Mouse (Mus musculus): ENCODE results near the gene Krt35.
A peak's percentile ranks its signal among the peaks of the same experiment; 100 is the strongest.

DNA sequence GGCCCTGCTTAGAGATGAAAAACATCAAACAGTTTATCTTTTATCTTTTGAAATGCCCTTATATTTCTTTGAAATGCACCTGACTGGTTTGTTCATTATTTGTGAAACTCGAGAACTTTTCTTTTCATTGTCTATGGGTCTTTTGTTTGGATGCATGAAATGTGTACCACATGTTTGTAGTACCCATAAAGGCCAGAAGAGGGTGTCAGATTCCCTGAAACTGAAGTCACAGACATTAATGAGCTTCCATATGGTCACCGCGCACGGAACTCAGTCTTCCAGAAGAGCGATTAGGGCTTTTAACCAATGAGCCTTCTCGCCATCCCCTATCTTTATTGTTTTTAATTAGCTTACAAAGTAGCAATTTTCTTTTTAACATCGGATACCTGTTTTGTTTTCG, 37.2 kb downstream of the Krt35 start:
- no peak for TF ChIP-seq POLR2A (IDR thresholded peaks at IDR 0.05; ENCODE audit: borderline replicate concordance, extremely low read depth, insufficient read depth, insufficient read length, poor library complexity, severe bottlenecking)
- TF ChIP-seq CTCF (IDR thresholded peaks at IDR 0.05; ENCODE audit: borderline replicate concordance, extremely low read depth, insufficient read depth, insufficient read length): peak; percentile 17; the same call in 1 of the 2 replicates
